Mouse (Mus musculus) ovary, postnatal 10 days (tissue): ENCODE measurements around the gene Faah.

Experiments used
- DNase-seq: peaks from one replicate; pipeline ENCODE4 v3.0.0; 2022; ENCODE audit warnings: low spot score

Faah gene

DNA sequence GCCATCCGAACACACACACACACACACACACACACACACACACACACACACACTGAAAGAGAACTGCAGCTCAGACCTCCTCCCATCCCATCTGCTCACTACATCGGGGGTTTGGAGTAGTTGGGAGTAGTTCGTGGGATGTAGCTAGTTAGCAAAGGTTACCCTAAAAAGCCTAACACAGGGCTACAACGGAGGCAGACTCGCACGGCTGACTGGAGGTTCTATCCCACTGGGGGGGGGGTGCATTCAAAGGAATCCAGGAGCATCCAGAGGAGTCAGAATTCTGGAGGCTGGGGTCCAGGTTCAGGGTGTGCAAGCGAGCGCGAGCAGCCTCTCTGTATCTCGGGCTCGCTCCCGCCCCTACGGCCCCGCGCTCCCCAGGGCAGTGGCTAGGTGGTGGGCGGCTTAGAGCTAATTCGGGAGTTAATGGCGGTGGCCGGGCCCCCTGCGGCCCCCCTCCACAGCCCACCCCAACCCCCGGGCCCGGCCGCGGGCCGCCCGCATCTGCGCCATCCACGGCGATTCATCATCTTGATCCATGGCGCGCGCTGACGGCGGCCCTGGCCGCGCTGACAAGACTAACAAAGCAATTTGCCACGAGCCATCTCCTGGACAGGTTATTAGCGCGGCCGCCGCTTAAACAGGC lies 73.9 kb downstream of the Faah start:
- no peak for DNase-seq

DNA sequence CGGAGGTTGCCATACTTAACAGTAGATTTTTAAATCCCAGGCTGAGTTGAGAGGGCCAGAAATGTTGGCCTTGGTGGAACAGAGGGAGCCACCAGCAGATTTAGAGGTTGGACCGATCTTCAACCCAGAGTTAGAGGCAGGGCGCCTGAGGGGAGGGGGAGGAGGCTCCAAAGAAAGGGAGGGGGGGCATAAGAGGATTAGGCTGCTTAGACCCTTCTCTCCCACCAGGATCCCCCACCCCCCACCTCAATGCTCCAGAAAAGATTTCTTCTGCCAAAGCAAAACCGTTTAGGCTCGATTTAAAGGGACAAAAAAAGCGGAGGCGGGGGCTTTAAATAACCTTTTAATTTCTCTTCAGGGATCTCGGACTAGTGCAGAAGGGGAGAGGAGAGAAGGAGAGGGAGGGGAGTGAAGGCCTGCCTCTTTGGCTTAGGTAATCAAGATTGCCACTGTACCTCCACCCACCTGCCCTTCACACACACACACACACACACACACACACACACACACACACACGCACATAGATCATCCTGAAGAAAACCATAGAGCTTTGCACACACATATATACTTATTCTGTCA lies 76.4 kb downstream of the Faah start:
- DNase-seq, result no peak

DNA sequence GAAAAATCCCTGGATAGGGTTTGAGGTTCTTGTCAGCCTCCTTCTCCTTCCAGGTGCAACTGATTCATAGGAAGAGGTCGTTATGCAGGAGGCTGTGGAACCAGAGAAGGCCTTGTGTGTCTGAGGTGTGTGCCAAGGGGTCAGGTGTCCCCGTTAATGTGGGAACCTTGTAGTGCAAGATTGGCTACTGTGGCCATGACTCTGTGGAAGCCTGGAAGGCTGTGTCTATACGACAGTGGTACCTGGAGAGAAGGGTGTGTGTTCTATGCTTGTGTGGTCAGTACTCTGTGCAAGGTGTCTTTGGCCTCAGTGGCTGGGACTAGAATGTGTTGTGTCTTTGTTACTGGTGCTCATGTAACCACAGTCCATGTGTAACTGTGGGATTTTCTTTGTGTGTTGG lies 77.0 kb downstream of the Faah start:
- no peak for DNase-seq

DNA sequence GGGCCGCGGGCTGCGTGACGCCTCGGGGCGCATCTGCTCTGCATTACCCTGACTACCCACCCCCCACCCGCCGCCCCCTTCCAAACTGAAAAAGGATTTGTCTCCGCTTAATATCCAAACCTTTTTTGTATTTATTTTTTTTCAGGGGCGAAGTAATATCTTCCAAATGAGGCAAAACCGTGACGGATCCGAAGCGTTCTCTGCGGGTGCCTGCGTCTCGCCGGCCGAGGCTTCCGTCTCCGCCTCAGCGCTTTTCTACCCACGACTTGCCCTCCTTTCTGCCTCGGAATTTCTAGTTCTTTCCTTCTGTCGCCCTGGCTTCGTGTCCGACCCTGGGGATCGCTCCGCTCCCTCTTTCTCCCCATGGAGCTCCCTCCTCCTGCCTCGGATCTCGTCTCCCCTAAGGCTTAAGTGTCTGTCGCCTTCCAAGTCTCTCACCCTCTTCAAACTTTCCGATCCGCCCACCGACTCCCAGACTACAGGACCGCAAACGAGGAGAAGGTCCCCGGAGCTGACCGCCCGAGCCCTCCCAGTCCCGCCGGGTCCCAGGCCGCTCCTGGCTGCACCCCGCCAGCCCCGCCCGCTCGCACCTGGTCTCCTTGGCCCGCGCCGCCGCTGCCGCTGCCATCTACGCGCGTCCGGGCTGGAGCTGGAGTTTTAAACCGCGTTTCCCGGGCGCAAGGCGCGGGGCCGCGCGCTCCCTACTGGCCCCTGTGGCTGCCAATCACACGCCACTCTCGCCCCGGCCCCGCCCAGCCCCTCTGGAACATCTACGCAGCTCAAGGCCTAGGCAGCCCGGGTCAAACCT lies 78.2 kb downstream of the Faah start, which contains the start of gene Dmbx1:
Dmbx1 (minus strand) TSS at position 632 of the 808 bp plus-strand sequence.
- no peak for DNase-seq

DNA sequence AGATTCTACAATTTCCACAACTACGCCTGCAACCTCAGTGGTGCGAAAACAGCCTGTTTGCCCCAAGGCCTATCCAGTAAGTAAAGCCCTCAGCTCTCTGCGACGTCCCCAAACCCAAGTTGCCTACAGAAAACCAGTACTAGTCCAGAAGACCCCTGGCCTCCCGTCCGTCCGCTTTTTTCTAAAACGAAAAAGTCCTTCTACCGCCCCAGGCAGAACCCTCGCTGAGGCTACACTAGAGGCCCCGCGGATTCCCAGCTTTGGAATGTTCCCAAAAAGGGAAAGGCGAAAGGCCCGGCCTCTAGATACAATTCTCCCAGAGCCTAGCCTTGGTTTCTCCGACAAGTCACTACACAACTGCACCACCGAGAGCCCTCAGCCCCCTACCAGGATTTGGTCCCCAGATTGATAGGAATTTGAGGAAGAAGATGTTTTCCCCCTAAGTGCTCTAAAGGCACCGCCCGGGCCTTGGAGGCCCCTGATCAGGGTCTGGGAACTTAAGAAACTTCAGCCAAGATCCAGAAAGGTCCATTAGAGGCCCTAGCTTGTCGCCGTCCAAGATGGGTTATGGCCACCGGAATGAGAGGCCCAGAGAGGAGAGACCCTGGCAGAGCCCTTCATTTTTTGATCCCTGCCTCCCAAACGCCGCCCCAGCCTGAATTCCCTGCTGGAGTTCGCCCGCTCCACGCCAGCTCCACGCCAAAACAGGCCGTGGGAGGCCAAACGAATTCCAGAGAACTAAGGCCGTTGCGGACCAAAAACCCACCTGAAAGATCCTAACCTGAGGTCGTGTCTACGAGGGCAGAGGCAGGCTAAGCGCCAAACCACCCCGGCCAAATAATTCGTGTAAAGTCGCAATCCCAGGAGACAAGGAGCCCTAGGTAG lies 79.2 kb downstream of the Faah start:
- DNase-seq, result peak; percentile 17

- DNase-seq, result no peak
These were observed 80.4 kb downstream of the Faah start for GRCm38 (mm10) chr4:115937061-115937976.

GRCm38 (mm10) chr4:115936646-115937045 lies 81.1 kb downstream of the Faah start:
- DNase-seq, result no peak

DNA sequence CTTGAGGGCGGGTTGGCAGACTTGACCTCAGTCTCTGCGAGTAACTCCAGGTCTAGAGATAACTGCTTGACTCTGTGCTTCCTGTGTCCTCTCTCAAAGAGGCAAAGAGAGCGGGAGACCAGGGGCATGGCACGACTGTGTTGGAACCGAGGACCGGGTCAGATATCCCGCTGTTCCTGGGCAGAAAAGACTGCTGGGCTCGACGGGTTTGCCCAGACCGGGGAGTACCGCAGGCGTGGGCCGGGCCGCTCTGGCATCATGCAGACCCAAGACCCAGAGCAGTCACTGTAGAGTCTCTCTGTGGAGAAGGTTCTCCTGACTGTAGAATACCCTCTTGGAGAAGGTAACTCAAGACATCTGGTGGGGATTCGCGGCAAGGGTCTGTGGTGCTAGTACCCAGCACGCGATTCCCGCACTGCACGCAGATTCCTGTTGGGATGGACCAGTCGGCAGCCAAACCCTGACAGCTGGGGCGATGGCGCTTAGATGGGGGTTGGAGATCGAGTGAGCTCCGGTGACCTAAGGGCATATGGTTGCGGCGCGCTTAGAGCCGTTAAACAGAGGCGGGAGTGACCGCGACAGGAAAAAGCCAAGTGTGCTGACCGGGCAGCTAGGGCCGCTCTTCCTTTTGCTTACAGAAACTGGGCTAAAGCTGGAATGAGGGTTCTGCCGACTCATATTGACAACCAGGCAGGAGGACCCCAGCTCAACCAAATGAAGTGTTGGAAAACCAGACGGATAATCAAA lies 81.7 kb downstream of the Faah start:
- no peak for DNase-seq

- no peak for DNase-seq
These were observed 86.1 kb downstream of the Faah start for GRCm38 (mm10) chr4:115931556-115932088.

GRCm38 (mm10) chr4:115927637-115928036 lies 90.1 kb downstream of the Faah start:
- no peak for DNase-seq

DNA sequence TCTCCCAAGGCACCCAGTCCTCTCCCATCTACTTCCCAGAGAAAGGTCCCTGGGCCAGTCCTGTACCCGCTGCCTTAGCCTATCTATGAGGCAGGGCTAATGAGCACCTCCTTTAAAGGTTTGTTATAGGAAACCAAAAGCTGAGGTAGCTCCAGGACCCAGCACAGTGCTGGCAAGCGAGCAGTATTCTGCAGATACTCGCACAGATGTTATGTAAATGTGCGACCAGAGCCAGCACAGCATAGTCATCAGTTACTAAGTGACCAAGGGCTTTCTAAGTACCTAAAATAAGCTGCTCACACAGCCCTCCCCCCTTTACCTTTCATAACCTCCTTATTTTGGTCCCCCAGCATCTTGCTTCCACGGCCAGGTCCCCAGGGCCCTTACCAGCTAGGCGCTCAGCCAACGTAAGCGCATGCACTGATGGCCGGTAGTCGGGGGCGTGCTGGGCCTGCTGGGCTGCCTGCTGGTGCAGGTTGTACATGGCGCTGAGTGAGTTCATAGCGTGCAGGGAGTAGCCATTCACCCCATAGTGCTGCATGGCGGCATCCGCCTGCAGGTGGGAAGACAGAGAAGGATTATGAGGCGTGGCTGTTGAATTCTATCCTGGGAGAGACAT lies 94.4 kb downstream of the Faah start:
- DNase-seq, result no peak

GRCm38 (mm10) chr4:115922688-115923087 lies 95.0 kb downstream of the Faah start:
- no peak for DNase-seq

DNA sequence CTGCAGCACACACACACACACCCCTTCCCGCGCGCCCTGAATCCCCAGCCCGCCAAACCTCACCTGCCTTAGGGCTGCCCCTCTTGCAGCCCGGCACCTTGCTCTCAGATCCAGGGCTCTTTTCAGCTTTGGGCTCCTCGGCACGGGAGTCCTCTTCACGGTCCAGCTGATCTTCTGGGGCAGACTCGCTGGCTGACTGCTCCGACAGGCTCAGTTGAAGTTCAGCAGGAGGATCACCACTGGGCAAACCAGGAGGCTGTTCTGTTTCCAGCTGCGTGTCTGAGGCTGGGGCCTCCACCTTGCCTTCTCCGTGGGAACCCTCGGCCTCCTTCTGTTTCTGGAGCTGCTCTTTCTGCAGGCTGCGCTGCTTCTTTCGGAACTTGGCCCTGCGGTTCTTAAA lies 97.8 kb downstream of the Faah start:
- no peak for DNase-seq
